Mouse (Mus musculus) heart, postnatal 14 days (tissue): ENCODE measurements around the gene Speer4d. TPM values are rescaled to one million over a fixed set of nuclear protein-coding genes. Genes with fewer than 3 reads are reported as not detected.
"Not testable (repeated sequence)": the region's sequence is repeated elsewhere in the genome, so short reads cannot be mapped to it uniquely, and the experiment has no call there.

Experiments
- DNase-seq, 2 experiments: peaks; one replicate each; pipeline ENCODE4 v3.0.0; 2021 to 2022
- intact Hi-C: fragments of 180-260 bp; cut with DNase I; formaldehyde crosslinking; loops from one replicate; pipeline ENCODE4 v1.15.1; 2025
- long read RNA-seq, 2 experiments: library from polyadenylated mRNA; stranded (forward); transcript quantifications; one replicate each; pipeline ENCODE4 v2.0.0; 2021
- total RNA-seq, 2 experiments: library from RNA; stranded (reverse); gene quantifications; 2 replicates each; pipeline ENCODE4 v1.2.3; 2021

The Speer4d gene
- total RNA-seq, result not detected
- long read RNA-seq, experiment 1, result 0 reads
- long read RNA-seq, experiment 2, result 0 reads

DNA sequence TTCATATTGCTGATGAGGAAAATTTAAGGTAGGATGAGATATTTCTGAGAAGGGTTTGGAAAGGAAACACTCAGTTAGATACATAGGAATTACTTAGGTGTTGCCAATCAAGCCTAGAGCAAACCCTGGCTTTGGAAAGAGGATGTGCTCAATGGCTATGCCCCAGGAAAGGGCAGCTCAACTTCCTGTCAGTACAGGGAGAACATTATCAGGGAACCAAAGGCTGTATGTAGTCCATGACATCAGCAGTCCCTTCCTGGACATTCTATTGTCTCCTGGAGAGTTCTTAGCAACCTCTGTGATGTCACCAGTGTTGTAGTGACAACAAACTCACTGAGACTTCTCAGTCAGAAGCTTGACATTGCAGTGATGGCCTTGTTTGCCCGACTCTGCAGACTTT lies at the start of gene Speer4d:
Gene Speer4d (plus strand): TSS at position 301 of the 400 bp plus-strand sequence.
- intact Hi-C loops, result not testable (repeated sequence)

DNA sequence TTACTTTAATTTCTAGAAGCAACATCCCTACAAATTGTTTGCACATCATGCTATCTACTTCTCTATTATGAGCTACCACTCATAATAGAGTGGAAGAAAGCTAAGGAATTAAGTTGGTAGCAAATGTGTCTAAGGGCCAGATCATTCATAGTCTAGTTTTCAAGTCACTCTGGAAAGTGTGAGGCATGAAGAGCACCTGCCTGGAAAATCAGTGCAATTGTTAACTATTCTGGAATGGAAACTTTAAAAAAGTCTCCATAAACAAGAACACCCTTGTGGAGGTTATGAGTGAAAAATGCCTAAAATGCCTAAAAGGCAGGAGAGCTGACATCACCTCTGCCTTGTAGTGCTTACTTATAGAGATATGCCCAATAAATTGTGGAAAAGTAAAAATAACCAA lies 45.1 kb upstream of the Speer4d start:
- intact Hi-C loops, DNase-seq: not testable (repeated sequence)

More for the DNA sequence above, at the start of gene Speer4d:
- DNase-seq, result not testable (repeated sequence)

DNA sequence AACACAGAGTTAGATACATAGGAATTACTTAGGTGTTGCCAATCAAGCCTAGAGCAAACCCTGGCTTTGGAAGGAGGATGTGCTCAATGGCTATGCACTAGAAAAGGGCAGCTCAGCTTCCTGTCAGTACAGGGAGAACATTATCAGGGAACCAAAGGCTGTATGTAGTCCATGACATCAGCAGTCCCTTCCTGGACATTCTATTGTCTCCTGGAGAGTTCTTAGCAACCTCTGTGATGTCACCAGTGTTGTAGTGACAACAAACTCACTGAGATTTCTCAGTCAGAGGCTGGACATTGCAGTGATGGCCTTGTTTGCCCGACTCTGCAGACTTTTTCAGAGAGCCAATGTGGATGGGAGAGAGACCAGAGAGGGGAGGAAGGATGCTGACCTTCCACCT lies 41.8 kb upstream of the Speer4d start, which contains the start of gene Gm21083:
Gene Gm21083 (plus strand): TSS at position 301 of the 400 bp plus-strand sequence.
- DNase-seq, intact Hi-C loops: not testable (repeated sequence)

DNA sequence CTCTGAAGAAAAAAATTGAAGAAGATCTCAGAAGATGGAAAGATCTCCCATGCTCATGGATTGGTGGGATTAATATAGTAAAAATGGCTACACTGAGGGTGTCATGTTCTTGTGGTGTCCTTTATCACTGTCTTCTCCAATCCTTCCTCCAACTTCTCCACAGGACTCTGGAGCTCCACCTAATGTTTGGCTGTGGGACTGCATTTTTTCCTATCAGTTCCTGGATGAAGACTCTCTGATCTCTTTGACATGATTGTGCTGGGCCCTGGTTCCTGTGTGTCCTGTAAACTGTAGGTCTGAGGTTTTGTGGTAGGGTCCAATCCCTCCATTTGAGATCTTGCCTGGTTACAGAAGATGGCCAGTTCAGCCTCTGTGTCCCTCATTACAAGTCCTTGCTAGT lies 32.5 kb upstream of the Speer4d start:
- intact Hi-C loops, result not testable (repeated sequence)
- peak in 1 of 2 experiments; percentile 26 for DNase-seq

DNA sequence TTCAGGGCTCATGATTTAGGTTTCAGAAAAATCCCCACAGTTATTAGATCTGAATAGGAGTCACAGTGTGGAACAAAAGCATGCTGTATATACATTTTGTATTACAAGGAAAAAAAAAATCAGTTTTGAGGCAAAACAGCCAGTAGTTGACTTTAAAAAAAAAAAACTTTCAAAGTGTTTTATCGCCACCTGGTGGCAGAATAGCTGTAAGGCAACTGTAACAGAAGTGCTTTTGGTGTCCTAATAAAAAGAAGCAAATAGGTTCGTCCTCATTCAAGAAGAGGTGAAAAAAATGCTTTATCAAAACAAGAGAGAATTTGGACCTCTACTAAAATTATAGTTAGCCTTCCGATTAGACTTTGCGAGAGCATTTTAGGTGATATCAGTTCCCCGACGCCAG lies 30.6 kb upstream of the Speer4d start:
- DNase-seq, result peak in 1 of 2 experiments; percentile 14
- intact Hi-C loops, result not testable (repeated sequence)

DNA sequence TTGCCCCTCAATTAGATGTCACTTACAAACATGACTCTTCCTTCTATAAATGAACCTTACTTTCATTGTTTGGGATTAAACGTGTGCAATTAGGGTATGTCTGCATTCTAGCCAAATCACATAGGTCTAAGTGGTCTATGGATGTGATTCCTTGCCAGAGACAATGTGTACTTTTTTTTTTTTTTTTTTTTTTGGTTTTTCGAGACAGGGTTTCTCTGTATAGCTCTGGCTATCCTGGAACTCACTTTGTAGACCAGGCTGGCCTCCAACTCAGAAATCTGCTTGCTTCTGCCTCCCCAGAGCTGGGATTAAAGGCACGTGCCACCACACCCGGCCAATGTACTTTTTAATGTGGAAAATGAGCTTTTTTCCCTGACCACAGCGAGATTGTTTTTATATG lies 28.2 kb upstream of the Speer4d start:
- DNase-seq, intact Hi-C loops: not testable (repeated sequence)

DNA sequence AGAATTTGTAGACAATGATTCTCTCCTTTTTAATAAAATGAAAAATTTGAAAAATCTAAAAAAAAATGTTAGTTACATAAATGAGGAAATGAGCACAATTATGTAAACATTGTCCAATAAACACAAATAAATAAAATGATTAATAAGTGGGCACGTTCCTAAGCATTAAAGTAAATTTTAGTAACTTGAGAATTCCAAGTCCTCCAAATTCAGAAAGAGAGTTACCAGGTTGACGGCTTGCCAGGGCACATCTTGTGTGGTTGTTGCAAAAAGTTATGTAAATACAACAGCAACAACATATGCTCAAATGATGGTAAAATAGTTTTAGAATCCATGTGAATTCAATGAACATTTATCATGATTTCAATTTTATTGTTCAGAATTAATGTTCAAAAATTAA lies 27.3 kb upstream of the Speer4d start:
- DNase-seq, intact Hi-C loops: not testable (repeated sequence)

DNA sequence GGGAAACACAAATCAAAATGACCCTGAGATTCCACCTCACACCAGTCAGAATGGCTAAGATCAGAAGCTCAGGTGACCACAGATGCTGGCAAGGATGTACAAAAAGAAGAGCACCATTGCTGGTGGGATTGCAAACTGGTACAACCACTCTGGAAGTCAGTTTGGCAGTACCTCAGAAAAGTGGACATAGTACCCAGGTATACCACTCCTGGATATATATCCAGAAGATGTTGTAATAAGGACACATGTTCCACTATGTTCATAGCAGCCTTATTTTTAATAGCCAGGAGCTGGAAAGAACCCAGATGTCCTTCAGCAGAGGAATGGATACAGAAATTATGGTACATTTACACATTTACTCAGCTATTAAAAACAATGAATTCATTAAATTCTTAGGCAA lies 20.0 kb upstream of the Speer4d start:
- intact Hi-C loops, DNase-seq: not testable (repeated sequence)

DNA sequence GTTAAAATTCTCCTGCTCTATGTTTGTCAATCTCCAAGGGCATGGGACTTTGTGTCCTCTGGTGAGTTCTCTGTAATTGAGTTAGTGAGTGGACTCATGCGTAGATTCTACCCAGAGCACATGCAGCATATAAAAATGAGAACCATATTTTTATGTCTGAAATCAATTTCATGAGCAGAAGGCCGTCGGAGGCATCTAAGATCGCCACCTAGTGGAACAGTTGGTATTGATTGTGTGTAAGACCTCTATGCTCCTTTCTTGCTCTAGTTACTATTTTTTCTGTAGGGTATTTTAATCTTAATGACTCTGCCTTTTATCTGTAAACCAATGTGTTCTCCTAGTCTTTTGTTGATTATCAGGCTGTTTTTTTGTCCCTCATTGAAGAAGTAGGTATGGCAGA lies 18.5 kb upstream of the Speer4d start:
- intact Hi-C loops, result not testable (repeated sequence)
- peak in 1 of 2 experiments; percentile 2 for DNase-seq

DNA sequence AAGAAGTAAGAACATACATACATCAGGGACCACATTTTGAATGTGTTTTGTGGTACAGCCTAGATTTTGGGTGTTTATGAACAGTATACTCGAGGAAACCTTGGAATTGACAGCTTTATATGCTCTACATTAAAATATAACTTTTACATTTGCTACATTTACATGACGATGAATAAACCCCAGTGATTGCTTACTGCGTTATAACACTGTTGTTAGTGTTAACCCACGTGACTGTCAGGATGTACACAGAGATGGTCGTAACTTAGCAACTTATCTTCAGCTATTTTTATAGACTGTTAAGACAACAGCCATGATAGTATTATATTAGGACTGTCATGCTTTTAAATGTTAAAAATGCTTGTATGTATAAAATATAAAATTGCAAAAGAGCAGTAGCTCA lies 17.4 kb upstream of the Speer4d start:
- intact Hi-C loops, DNase-seq: not testable (repeated sequence)

DNA sequence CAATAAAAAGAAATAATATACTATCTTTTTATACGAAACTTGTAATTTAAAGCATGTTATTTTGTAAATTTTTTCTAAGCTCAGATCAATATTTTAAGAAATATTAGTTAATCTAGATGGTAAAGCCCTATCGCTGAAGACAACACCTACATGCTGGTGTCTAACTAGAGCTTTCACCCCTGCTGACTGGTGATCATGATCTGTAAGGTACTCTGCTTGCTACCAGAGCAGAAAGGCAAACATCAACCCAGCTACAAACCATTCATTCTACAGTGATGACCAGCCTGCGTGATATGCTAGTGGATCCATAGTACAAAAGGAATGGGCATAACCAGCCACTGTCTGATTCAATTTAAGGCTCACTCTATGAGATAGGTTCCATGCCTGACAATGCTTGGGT lies 16.9 kb upstream of the Speer4d start:
- intact Hi-C loops, DNase-seq: not testable (repeated sequence)

DNA sequence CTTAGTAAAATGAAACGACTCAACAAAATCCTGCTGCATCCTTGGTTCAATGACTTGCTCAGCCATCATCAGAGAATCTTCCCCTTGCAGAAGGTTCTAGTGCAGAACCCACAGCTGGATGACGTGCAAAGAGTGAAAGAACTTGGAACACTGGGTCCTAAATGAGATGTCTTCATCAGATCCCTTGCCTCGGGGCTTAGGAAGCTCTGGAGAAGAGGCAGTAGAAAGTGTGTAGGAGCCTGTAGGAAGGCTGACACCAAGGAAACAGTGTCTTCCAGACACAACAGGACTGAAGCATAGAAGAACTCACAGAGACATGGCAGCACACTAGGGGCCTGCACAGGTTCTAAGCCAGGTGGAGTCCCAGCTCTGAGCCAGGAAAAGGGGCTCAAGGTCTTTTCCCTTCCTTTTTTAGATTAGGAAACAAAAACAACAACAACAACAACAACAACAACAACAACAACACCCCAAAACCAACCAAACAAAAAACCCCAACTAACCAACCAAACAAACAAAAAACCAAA lies 16.4 kb upstream of the Speer4d start:
- intact Hi-C loops, result not testable (repeated sequence)

DNA sequence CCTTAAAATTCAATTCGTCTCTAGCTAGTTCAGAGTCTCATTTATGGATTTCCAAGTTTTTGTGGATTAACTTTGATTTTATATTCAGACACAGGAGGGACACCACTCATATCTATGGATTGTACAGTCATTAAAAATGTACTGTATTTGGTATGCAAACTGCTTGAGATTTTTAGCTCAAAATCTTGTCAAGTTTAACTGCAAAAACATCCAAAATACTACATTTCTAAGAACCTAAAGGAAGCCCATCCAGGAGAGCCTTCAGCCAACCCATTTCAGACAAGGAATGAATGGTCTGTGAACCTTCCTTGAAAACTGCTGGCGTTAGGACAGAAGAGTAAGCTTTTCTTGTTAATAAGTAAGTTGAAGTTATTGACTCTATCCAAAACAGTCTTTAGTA lies 15.9 kb upstream of the Speer4d start:
- intact Hi-C loops, DNase-seq: not testable (repeated sequence)

More for the DNA sequence above, 16.4 kb upstream of the Speer4d start:
- DNase-seq, result not testable (repeated sequence)

DNA sequence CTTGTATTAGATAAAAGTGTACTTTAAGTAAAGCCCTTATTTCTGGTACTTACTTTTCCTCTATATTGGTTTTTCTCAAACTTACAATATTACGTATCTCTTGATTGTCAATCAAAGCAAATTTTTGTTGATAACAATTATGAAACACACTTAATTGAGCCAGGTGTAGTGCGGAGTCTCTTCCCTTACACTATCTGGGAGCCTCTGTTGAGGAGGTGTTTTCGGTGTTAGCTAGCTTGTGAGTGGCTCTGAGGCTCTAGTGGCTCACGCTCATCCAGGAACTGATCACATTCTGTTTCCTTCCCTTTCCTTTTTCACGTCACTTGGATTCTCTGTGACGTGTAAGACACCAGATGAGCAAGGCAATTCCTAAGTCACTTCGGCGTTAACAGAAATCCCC lies 15.3 kb upstream of the Speer4d start:
- intact Hi-C loops, DNase-seq: not testable (repeated sequence)

DNA sequence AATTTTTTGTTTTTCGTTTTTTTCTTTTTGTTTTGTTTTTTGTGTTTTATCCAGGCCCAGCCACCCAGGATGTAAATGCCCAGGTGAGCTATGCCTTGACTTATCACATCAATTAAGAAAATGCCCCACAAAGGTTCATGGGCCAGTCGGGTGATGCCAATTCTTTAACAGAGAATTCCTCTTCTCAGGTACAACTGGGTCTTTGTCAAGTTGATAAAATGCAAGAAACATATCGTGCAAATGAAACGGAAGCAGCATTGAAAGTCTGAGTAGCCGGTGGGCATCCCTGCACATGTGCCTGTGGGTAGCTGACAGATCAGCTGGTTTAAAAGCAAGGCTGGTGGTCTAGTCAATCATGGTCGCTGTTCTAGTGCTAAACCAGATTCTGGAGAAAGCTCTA lies 12.2 kb upstream of the Speer4d start:
- DNase-seq, result peak in 1 of 2 experiments; percentile 4
- intact Hi-C loops, result not testable (repeated sequence)

DNA sequence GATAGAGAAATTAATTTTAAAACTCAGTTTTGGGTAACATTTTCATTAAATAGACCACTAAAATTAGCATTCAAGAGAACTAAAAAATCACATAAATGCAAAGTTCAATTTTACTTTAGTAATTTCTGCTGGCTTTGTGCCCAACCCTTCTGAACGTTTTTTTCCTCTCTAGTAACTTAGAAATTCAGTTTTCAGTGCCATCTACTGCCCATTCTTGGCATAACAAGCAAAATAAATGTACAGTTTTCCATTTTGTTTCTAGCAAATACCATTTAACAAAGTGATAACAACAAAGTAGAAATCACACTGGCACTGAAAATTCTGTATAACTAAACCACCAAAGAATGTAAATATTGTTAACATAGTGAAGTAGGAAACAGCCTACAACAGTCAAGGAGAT lies 8.2 kb upstream of the Speer4d start:
- intact Hi-C loops, DNase-seq: not testable (repeated sequence)

DNA sequence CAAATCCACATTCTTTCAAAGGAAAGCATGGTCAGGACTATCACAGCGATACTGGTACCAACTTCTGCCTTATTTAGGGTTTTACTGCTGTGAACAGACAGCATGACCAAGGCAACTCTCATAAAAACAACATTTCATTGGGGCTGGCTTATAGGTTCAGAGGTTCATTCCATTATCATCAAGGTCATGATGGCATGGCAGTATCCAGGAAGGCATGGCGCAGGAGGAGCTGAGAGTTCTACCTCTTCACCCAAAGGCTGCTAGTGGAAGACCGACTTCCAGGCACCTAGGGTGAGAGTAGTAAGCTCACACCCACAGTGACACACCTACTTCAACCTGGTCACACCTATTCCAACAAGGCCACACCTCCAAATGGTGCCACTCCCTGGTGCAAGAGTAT lies 2.7 kb upstream of the Speer4d start:
- DNase-seq, intact Hi-C loops: not testable (repeated sequence)

DNA sequence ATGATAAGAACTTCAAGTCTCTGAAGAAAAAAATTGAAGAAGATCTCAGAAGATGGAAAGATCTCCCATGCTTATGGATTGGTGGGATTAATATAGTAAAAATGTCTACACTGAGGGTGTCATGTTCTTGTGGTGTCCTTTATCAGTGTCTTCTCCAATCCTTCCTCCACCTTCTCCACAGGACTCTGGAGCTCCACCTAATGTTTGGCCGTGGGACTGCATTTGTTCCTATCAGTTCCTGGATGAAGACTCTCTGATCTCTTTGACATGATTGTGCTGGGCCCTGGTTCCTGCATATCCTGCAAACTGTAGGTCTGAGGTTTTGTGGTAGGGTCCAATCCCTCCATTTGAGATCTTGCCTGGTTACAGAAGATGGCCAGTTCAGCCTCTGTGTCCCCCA lies 9.3 kb downstream of the Speer4d start:
- DNase-seq, intact Hi-C loops: not testable (repeated sequence)

DNA sequence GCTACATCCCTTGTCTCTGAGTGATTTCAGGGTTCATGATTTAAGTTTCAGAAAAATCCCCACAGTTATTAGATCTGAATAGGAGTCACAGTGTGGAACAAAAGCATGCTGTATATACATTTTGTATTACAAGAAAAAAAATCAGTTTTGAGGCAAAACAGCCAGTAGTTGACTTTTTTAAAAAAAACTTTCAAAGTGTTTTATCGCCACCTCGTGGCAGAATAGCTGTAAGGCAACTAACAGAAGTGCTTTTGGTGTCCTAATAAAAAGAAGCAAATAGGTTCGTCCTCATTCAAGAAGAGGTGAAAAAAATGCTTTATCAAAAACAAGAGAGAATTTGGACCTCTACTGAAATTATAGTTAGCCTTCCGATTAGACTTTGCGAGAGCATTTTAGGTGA lies 11.2 kb downstream of the Speer4d start:
- DNase-seq, intact Hi-C loops: not testable (repeated sequence)

DNA sequence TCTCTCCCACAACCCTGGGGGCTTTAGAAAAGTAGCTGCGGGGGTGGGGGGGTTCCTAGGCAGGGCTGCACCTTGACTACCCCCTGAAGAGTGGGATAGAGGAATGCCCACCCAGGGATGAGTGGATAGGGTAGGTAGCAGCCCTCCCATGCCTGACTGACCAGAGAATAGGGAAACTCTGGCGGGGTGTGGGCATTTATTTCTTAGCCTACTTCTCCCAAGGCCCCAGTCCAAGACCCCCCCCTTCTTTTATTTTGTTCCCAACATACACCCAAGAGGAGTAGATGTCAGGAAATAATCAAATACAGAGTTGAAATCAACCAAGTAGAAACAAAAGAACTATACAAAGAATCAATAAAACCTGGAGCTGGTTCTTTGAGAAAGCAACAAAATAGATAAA lies 18.8 kb downstream of the Speer4d start:
- intact Hi-C loops, DNase-seq: not testable (repeated sequence)

DNA sequence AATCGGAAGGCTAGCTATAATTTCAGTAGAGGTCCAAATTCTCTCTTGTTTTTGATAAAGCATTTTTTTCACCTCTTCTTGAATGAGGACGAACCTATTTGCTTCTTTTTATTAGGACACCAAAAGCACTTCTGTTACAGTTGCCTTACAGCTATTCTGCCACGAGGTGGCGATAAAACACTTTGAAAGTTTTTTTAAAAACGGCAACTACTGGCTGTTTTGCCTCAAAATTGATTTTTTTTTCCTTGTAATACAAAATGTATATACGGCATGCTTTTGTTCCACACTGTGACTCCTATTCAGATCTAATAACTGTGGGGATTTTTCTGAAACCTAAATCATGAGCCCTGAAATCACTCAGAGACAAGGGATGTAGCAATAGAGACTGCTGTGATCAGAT lies 26.8 kb downstream of the Speer4d start:
- intact Hi-C loops, DNase-seq: not testable (repeated sequence)

DNA sequence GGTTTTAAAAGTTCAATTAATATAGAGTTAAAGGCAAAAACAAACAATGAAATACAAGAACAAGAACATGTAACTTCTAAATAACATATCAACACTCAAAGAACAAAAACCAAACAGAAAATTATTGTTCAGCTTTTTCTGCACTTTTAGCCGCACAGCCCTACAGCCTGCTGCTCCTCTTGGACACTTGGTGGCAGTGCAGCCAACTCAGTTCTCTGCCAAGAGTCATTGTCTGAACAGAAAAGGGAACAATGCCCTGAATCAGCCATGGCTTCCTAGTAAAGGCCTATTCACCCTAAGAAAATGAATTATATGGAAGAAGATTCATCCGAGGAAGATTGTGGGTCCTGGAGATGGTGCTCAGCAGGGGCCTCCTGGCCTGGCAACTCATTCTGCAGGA lies 33.5 kb downstream of the Speer4d start:
- DNase-seq, intact Hi-C loops: not testable (repeated sequence)
